Mouse (Mus musculus) MEL (cell line): ENCODE data around the gene Polr3b.

ENCODE experiments used
- USF2 ChIP-seq, 2 experiments: IDR thresholded peaks; 2 replicates each; pipeline ENCODE4 v1.6.1; 2011 to 2012; ENCODE audit warnings: improper control_type of control experiment in 2 of 2, low read length in 2 of 2, borderline replicate concordance in 1 of 2, inconsistent platforms in 1 of 2, low read depth in 1 of 2, mild to moderate bottlenecking in 1 of 2; ENCODE audit not compliant: insufficient read depth in 1 of 2
- ZMIZ1 ChIP-seq: IDR thresholded peaks from 2 replicates; pipeline ENCODE4 v1.6.1; 2012; ENCODE audit warnings: low read depth, mild to moderate bottlenecking, inconsistent platforms, low read length, improper control_type of control experiment, moderate library complexity

GRCm38 (mm10) chr10:84757426-84758199, 135.5 kb downstream of the Polr3b start:
- TF ChIP-seq ZMIZ1 (no peak), USF2 (IDR thresholded peaks at IDR 0.05; ENCODE audit: borderline replicate concordance in 1 of 2, insufficient read depth in 1 of 2, low read depth in 1 of 2, low read length in 2 of 2) (no peak)
